Mouse (Mus musculus): ENCODE measurements around the gene Sdf4. TPM values are rescaled to one million over a fixed set of nuclear protein-coding genes. Genes with fewer than 3 reads are reported as not detected.

The Sdf4 gene
- polyA plus RNA-seq, 1 experiment from 2014 or later, result 138 TPM

DNA sequence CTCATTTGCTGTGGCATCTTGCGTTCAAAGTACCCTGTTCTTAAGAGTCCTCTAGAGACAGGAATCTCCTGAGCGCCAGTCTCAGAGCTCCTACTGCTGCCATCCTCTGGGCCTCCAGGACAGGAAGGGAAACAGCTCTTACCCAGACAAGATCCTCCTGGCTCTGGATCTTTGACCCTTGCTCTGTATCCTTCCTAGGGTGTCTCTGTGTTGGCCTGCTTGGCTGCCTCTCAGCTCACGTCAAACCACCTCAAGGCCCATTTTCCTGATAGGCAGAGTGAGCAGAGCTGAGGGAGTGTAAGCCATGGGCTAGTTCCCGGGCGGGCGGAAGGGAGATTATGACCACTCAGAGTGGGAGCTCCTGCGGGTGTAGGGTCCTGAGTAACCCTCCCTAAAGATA lies 29.6 kb upstream of the Sdf4 start:
- Histone ChIP-seq H3K27ac (ENCODE audit: low read depth, low read length) (no peak overlapping the region), H3K4me3 (ENCODE audit: low read depth, low read length) (peak overlapping the region; percentile 58), H3K4me1 (ENCODE audit: control insufficient read depth, insufficient read depth, low read length) (peaks cover 17% of the 10 kb centered on the region), H3K9ac (ENCODE audit: low read depth, low read length) (peak overlapping the region; percentile 78; the same call in 1 of the 2 replicates), H3K9me3 (replicated peaks; ENCODE audit: control insufficient read depth, low read length) (no peaks in the 10 kb centered on the region), H3K36me3 (ENCODE audit: control insufficient read depth, insufficient read depth, low read length) (peaks cover 6% of the 10 kb centered on the region), H3K4me2 (peak overlapping the region; percentile 99), H3K27me3 (ENCODE audit: control insufficient read depth, insufficient read depth, low read length) (no peaks in the 10 kb centered on the region)
- no peak for ATAC-seq (replicated peaks; ENCODE audit: insufficient number of reproducible peaks, low FRiP score, low TSS enrichment)
- 38% methylated on average over 7 of the region's 7 CpGs for WGBS (ENCODE audit: insufficient replicate concordance)

- Histone ChIP-seq H3K9me3 (replicated peaks; ENCODE audit: control insufficient read depth, low read length) (no peaks in the 10 kb centered on the region), H3K4me1 (ENCODE audit: control insufficient read depth, insufficient read depth, low read length) (peaks cover 17% of the 10 kb centered on the region), H3K4me2 (no peak overlapping the region), H3K27me3 (ENCODE audit: control insufficient read depth, insufficient read depth, low read length) (no peaks in the 10 kb centered on the region), H3K36me3 (ENCODE audit: control insufficient read depth, insufficient read depth, low read length) (no peaks in the 10 kb centered on the region; the same call in 1 of the 2 replicates), H3K27ac (ENCODE audit: low read depth, low read length) (no peak overlapping the region), H3K9ac (ENCODE audit: low read depth, low read length) (no peak overlapping the region), H3K4me3 (ENCODE audit: low read depth, low read length) (no peak overlapping the region)
- ATAC-seq (replicated peaks; ENCODE audit: insufficient number of reproducible peaks, low FRiP score, low TSS enrichment), result no peak
- 85% methylated on average over 11 of the region's 11 CpGs for WGBS (ENCODE audit: insufficient replicate concordance)
Measured at GRCm38 (mm10) chr4:155964396-155964795, 28.3 kb upstream of the Sdf4 start.

DNA sequence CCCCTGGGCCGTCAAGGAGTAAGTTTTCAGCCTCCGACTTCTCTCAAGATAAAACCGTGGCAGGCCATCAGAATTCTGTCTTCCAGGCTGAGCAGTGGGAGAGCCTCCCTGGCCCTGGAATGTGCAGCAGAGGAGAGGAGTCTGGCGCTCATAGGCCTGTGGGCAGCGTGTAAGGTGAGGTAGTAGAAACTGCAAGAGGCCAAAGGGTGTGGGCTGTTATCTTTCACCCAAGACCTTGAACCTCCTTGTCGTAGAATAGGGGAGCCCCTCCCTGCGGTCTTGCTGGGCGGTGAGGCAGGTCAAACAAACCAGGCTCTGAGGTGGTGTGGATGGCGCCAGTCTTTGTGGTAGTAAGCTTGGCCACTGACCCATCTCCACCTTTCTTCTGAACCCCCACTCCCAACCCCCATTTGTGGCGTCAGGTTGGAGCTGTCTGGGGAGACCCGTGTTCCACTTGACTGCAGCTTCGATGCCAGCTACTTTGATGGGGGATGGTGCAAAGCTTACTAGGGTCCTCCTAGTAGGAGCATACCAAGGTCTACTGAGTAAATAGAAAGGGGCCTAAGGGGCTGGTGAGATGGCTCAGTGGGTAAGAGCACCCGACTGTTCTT lies 23.5 kb upstream of the Sdf4 start:
- Histone ChIP-seq H3K27ac (ENCODE audit: low read depth, low read length) (no peak overlapping the region), H3K27me3 (ENCODE audit: control insufficient read depth, insufficient read depth, low read length) (no peaks in the 10 kb centered on the region), H3K9ac (ENCODE audit: low read depth, low read length) (0 out of 2 replicates have a peak overlapping the region, but pooled peaks have one; percentile 16), H3K9me3 (replicated peaks; ENCODE audit: control insufficient read depth, low read length) (no peaks in the 10 kb centered on the region), H3K4me2 (no peak overlapping the region), H3K4me1 (ENCODE audit: control insufficient read depth, insufficient read depth, low read length) (no peaks in the 10 kb centered on the region), H3K36me3 (ENCODE audit: control insufficient read depth, insufficient read depth, low read length) (no peaks in the 10 kb centered on the region; the same call in 1 of the 2 replicates), H3K4me3 (ENCODE audit: low read depth, low read length) (no peak overlapping the region)
- ATAC-seq (replicated peaks; ENCODE audit: insufficient number of reproducible peaks, low FRiP score, low TSS enrichment), result no peak; the same call in 1 of the 2 replicates
- WGBS (ENCODE audit: insufficient replicate concordance), result 66% methylated on average over 13 of the region's 13 CpGs

- Histone ChIP-seq H3K27me3 (ENCODE audit: control insufficient read depth, insufficient read depth, low read length) (no peaks in the 10 kb centered on the region), H3K9ac (ENCODE audit: low read depth, low read length) (no peak overlapping the region), H3K4me3 (ENCODE audit: low read depth, low read length) (no peak overlapping the region), H3K9me3 (replicated peaks; ENCODE audit: control insufficient read depth, low read length) (no peaks in the 10 kb centered on the region), H3K4me2 (no peak overlapping the region), H3K27ac (ENCODE audit: low read depth, low read length) (no peak overlapping the region), H3K36me3 (ENCODE audit: control insufficient read depth, insufficient read depth, low read length) (no peaks in the 10 kb centered on the region; the same call in 1 of the 2 replicates), H3K4me1 (ENCODE audit: control insufficient read depth, insufficient read depth, low read length) (no peaks in the 10 kb centered on the region)
- 78% methylated on average over 5 of the region's 5 CpGs for WGBS (ENCODE audit: insufficient replicate concordance)
- no peak for ATAC-seq (replicated peaks; ENCODE audit: insufficient number of reproducible peaks, low FRiP score, low TSS enrichment)
Measured at GRCm38 (mm10) chr4:155970286-155970685, 22.4 kb upstream of the Sdf4 start.

- Histone ChIP-seq H3K36me3 (ENCODE audit: control insufficient read depth, insufficient read depth, low read length) (no peaks in the 10 kb centered on the region), H3K27me3 (ENCODE audit: control insufficient read depth, insufficient read depth, low read length) (no peaks in the 10 kb centered on the region), H3K27ac (ENCODE audit: low read depth, low read length) (no peak overlapping the region), H3K4me3 (ENCODE audit: low read depth, low read length) (no peak overlapping the region), H3K9me3 (replicated peaks; ENCODE audit: control insufficient read depth, low read length) (no peaks in the 10 kb centered on the region), H3K4me1 (ENCODE audit: control insufficient read depth, insufficient read depth, low read length) (no peaks in the 10 kb centered on the region), H3K4me2 (no peak overlapping the region), H3K9ac (ENCODE audit: low read depth, low read length) (no peak overlapping the region)
- no peak for ATAC-seq (replicated peaks; ENCODE audit: insufficient number of reproducible peaks, low FRiP score, low TSS enrichment)
- WGBS (ENCODE audit: insufficient replicate concordance), result 78% methylated on average over 6 of the region's 6 CpGs
Measured at GRCm38 (mm10) chr4:155972651-155973050, 20.0 kb upstream of the Sdf4 start.

GRCm38 (mm10) chr4:155973239-155973638 lies 19.4 kb upstream of the Sdf4 start:
- Histone ChIP-seq H3K36me3 (ENCODE audit: control insufficient read depth, insufficient read depth, low read length) (no peaks in the 10 kb centered on the region), H3K27ac (ENCODE audit: low read depth, low read length) (no peak overlapping the region), H3K4me3 (ENCODE audit: low read depth, low read length) (no peak overlapping the region), H3K4me2 (no peak overlapping the region), H3K9ac (ENCODE audit: low read depth, low read length) (no peak overlapping the region), H3K27me3 (ENCODE audit: control insufficient read depth, insufficient read depth, low read length) (no peaks in the 10 kb centered on the region), H3K4me1 (ENCODE audit: control insufficient read depth, insufficient read depth, low read length) (no peaks in the 10 kb centered on the region), H3K9me3 (replicated peaks; ENCODE audit: control insufficient read depth, low read length) (no peaks in the 10 kb centered on the region)
- ATAC-seq (replicated peaks; ENCODE audit: insufficient number of reproducible peaks, low FRiP score, low TSS enrichment), result no peak
- WGBS (ENCODE audit: insufficient replicate concordance), result 76% methylated on average over 2 of the region's 2 CpGs

GRCm38 (mm10) chr4:155981436-155982082 lies 11.1 kb upstream of the Sdf4 start:
- no peak for ATAC-seq (replicated peaks; ENCODE audit: insufficient number of reproducible peaks, low FRiP score, low TSS enrichment)
- H3K9ac ChIP-seq (ENCODE audit: low read depth, low read length), result no peak overlapping the region
- H3K27me3 ChIP-seq (ENCODE audit: control insufficient read depth, insufficient read depth, low read length), result no peaks in the 10 kb centered on the region
- H3K27ac ChIP-seq (ENCODE audit: low read depth, low read length), result no peak overlapping the region
- 71% methylated on average over 12 of the region's 12 CpGs for WGBS (ENCODE audit: insufficient replicate concordance)
- H3K4me3 ChIP-seq (ENCODE audit: low read depth, low read length), result no peak overlapping the region
- no peak overlapping the region for H3K4me2 ChIP-seq
- H3K36me3 ChIP-seq (ENCODE audit: control insufficient read depth, insufficient read depth, low read length), result no peaks in the 10 kb centered on the region
- H3K4me1 ChIP-seq (ENCODE audit: control insufficient read depth, insufficient read depth, low read length), result no peaks in the 10 kb centered on the region
- H3K9me3 ChIP-seq (replicated peaks; ENCODE audit: control insufficient read depth, low read length), result no peaks in the 10 kb centered on the region

GRCm38 (mm10) chr4:155983788-155984187 lies 8.9 kb upstream of the Sdf4 start:
- Histone ChIP-seq H3K27me3 (ENCODE audit: control insufficient read depth, insufficient read depth, low read length) (no peaks in the 10 kb centered on the region), H3K36me3 (ENCODE audit: control insufficient read depth, insufficient read depth, low read length) (no peaks in the 10 kb centered on the region), H3K4me2 (no peak overlapping the region), H3K9me3 (replicated peaks; ENCODE audit: control insufficient read depth, low read length) (no peaks in the 10 kb centered on the region), H3K27ac (ENCODE audit: low read depth, low read length) (no peak overlapping the region), H3K4me1 (ENCODE audit: control insufficient read depth, insufficient read depth, low read length) (no peaks in the 10 kb centered on the region), H3K9ac (ENCODE audit: low read depth, low read length) (no peak overlapping the region), H3K4me3 (ENCODE audit: low read depth, low read length) (no peak overlapping the region)
- no peak for ATAC-seq (replicated peaks; ENCODE audit: insufficient number of reproducible peaks, low FRiP score, low TSS enrichment)
- WGBS (ENCODE audit: insufficient replicate concordance), result 19% methylated on average over 2 of the region's 2 CpGs

All from heart, embryonic 11.5 days (tissue).